Mouse (Mus musculus): ENCODE measurements around the gene Gpr158.

Gene Gpr158

DNA sequence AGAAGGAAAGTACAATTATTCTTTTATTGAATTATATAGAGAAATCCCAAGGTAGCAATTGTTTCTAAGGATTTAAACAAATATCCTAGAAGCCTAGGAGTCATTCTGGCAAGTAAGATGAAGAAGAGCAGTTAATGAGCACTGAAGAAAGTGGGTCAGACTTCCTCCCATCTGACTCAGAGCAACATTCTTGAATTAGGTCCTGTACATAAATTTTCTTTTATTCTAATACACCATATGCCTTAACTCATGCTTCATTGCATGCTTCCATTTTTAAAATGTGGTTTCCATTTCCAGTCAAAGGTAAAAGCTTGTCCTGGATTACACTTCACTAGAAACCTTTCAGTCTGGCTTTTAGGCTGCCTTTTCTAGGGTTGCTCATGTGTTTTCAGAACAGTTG is 432.7 kb downstream of the Gpr158 start:
- Histone ChIP-seq H3K36me3 (ENCODE audit: insufficient read depth, low read length) (no peaks in the 10 kb centered on the region), H3K27me3 (ENCODE audit: insufficient read depth, low read length) (no peaks in the 10 kb centered on the region), H3K4me3 (replicated peaks; ENCODE audit: low read length) (no peak overlapping the region), H3K9me3 (ENCODE audit: low read length) (no peaks in the 10 kb centered on the region), H3K4me1 (replicated peaks; ENCODE audit: low read depth, low read length) (no peaks in the 10 kb centered on the region)
- TF ChIP-seq CTCF (conservative IDR thresholded peaks at IDR 0.05; ENCODE audit: low read length), result no peak
- TF ChIP-seq POU5F1 (IDR thresholded peaks at IDR 0.05; ENCODE audit: borderline replicate concordance, low read length), result no peak
- TF ChIP-seq NANOG (IDR thresholded peaks at IDR 0.05; ENCODE audit: borderline replicate concordance, low read length), result no peak

- Histone ChIP-seq H3K9me3 (ENCODE audit: low read length) (no peaks in the 10 kb centered on the region), H3K4me1 (replicated peaks; ENCODE audit: low read depth, low read length) (no peaks in the 10 kb centered on the region), H3K36me3 (ENCODE audit: insufficient read depth, low read length) (no peaks in the 10 kb centered on the region), H3K4me3 (replicated peaks; ENCODE audit: low read length) (no peak overlapping the region), H3K27me3 (ENCODE audit: insufficient read depth, low read length) (no peaks in the 10 kb centered on the region)
- TF ChIP-seq CTCF (conservative IDR thresholded peaks at IDR 0.05; ENCODE audit: low read length) (no peak), POU5F1 (IDR thresholded peaks at IDR 0.05; ENCODE audit: borderline replicate concordance, low read length) (no peak), NANOG (IDR thresholded peaks at IDR 0.05; ENCODE audit: borderline replicate concordance, low read length) (no peak)
Observed at GRCm38 (mm10) chr2:21808510-21808909, 441.2 kb downstream of the Gpr158 start.

- Histone ChIP-seq H3K9me3 (ENCODE audit: low read length) (no peaks in the 10 kb centered on the region), H3K4me3 (replicated peaks; ENCODE audit: low read length) (no peak overlapping the region), H3K4me1 (replicated peaks; ENCODE audit: low read depth, low read length) (no peaks in the 10 kb centered on the region), H3K36me3 (ENCODE audit: insufficient read depth, low read length) (no peaks in the 10 kb centered on the region), H3K27me3 (ENCODE audit: insufficient read depth, low read length) (no peaks in the 10 kb centered on the region)
- no peak for TF ChIP-seq CTCF (conservative IDR thresholded peaks at IDR 0.05; ENCODE audit: low read length)
- no peak for TF ChIP-seq NANOG (IDR thresholded peaks at IDR 0.05; ENCODE audit: borderline replicate concordance, low read length)
- no peak for TF ChIP-seq POU5F1 (IDR thresholded peaks at IDR 0.05; ENCODE audit: borderline replicate concordance, low read length)
Observed at GRCm38 (mm10) chr2:21810431-21810830, 443.1 kb downstream of the Gpr158 start.

DNA sequence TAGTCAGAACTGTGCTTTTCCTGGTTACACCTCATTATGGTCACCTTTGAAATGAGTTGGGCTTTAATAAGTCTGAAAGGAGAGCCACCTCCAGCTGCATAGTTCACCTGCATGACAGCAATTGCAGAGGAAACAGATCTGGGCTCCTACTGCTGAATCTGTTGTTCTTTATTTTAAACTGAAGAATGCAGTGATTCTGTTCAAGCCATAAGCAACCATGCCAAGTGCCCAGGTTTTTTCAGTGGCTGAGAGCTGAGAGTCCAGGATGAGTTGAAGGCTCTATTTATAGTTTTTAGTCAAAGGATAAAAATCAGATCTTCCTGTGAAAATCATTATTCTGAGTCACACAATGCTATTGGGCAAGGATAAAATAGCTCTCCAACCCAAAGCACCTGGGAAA is 496.7 kb downstream of the Gpr158 start:
- H3K4me3 ChIP-seq (replicated peaks; ENCODE audit: low read length), result no peak overlapping the region
- H3K9me3 ChIP-seq (ENCODE audit: low read length), result no peaks in the 10 kb centered on the region
- TF ChIP-seq NANOG (IDR thresholded peaks at IDR 0.05; ENCODE audit: borderline replicate concordance, low read length) (no peak), CTCF (conservative IDR thresholded peaks at IDR 0.05; ENCODE audit: low read length) (no peak), POU5F1 (IDR thresholded peaks at IDR 0.05; ENCODE audit: borderline replicate concordance, low read length) (no peak)
- no peaks in the 10 kb centered on the region for H3K4me1 ChIP-seq (replicated peaks; ENCODE audit: low read depth, low read length)
- no peaks in the 10 kb centered on the region for H3K27me3 ChIP-seq (ENCODE audit: insufficient read depth, low read length)
- no peaks in the 10 kb centered on the region for H3K36me3 ChIP-seq (ENCODE audit: insufficient read depth, low read length)
